Mouse (Mus musculus) olfactory bulb, adult 2 months (tissue): ENCODE measurements around the gene Irs3.

Experiments
- CTCF ChIP-seq: fragments of 200-500 bp; IDR thresholded peaks from 2 replicates; pipeline ENCODE4 v1.5.1; 2012; ENCODE audit warnings: low read depth, mild to moderate bottlenecking, low read length, moderate library complexity; ENCODE audit not compliant: insufficient read depth
- POLR2A ChIP-seq: fragments of 200-500 bp; IDR thresholded peaks from 2 replicates; pipeline ENCODE4 v1.6.1; 2012; ENCODE audit warnings: mild to moderate bottlenecking, low read depth, low read length, moderate library complexity; ENCODE audit not compliant: insufficient read depth

GRCm38 (mm10) chr5:137674786-137675185, 29.3 kb upstream of the Irs3 start:
- TF ChIP-seq CTCF: no peak
- no peak for TF ChIP-seq POLR2A
